Mouse (Mus musculus) layer of hippocampus, postnatal 14 days (tissue): ENCODE data around the gene Olfr993. TPM values are rescaled to one million over a fixed set of nuclear protein-coding genes. Genes with fewer than 3 reads are reported as not detected.

Source experiments
- DNase-seq, 2 experiments: peaks; one replicate each; pipeline ENCODE4 v3.0.0; 2021 to 2022; ENCODE audit warnings: low spot score in 2 of 2, mixed read lengths in 1 of 2
- long read RNA-seq, 2 experiments: library from polyadenylated mRNA; stranded (forward); transcript quantifications; one replicate each; pipeline ENCODE4 v2.0.0; 2021
- total RNA-seq, 2 experiments: library from RNA; stranded (reverse); gene quantifications; 2 replicates each; pipeline ENCODE4 v1.2.3; 2021

Olfr993 gene
- total RNA-seq: not detected
- long read RNA-seq, experiment 1: 0 reads
- long read RNA-seq, experiment 2: 0 reads

- DNase-seq: no peak
These were observed at the start of gene Olfr993 for GRCm38 (mm10) chr2:85414777-85415176. Gene Olfr993 (minus strand): TSS chr2:85414877.

GRCm38 (mm10) chr2:85443539-85443938 lies 28.9 kb upstream of the Olfr993 start, which contains the start of gene Olfr995:
Gene Olfr995 (minus strand): TSS chr2:85443639.
- no peak for DNase-seq

GRCm38 (mm10) chr2:85442546-85442945 lies 27.9 kb upstream of the Olfr993 start:
- no peak for DNase-seq

GRCm38 (mm10) chr2:85436351-85436750 lies 21.7 kb upstream of the Olfr993 start, which contains the start of gene Olfr994:
Gene Olfr994 (minus strand): TSS chr2:85436451.
- DNase-seq: no peak

- DNase-seq: peak in 1 of 2 experiments; percentile 65
These were observed 11.2 kb upstream of the Olfr993 start for GRCm38 (mm10) chr2:85425893-85426292.

GRCm38 (mm10) chr2:85409369-85409768 lies 5.3 kb downstream of the Olfr993 start, which contains the start of gene Olfr992:
Gene Olfr992 (minus strand): TSS chr2:85409469.
- DNase-seq: no peak

Other genes with a start within 250 kb of the Olfr993 start
- gene Lrrc55, start 217.7 kb downstream of the Olfr993 start, total RNA-seq: 10 to 100 TPM; 23.0 to 26.1 TPM
- gene Olfr987, start 75.6 kb downstream of the Olfr993 start, total RNA-seq: not detected
- not detected for gene Olfr988, start 51.6 kb downstream of the Olfr993 start, total RNA-seq
- not detected for gene Olfr992, start 5.4 kb downstream of the Olfr993 start, total RNA-seq
- not detected for gene Olfr994, start 21.6 kb upstream of the Olfr993 start, total RNA-seq
- not detected for gene Olfr995, start 28.8 kb upstream of the Olfr993 start, total RNA-seq
- under 1 TPM; 0.43 to 0.65 TPM for gene 4833423E24Rik, start 104.1 kb upstream of the Olfr993 start, total RNA-seq
- gene Olfr996, start 164.3 kb upstream of the Olfr993 start, total RNA-seq: not detected
- not detected for gene Olfr998, start 174.1 kb upstream of the Olfr993 start, total RNA-seq
- not detected for gene Olfr1000, start 197.0 kb upstream of the Olfr993 start, total RNA-seq
- not detected for gene Olfr1002, start 235.8 kb upstream of the Olfr993 start, total RNA-seq
- gene Olfr154, start 249.6 kb upstream of the Olfr993 start, total RNA-seq: not detected